Mouse (Mus musculus) thymus, adult 2 months (tissue): ENCODE results near the gene Olfr810. TPM values are rescaled to one million over a fixed set of nuclear protein-coding genes. Genes with fewer than 3 reads are reported as not detected.

Source experiments
- DNase-seq: peaks from one replicate; pipeline ENCODE4 v3.0.0; 2021
- H3K27ac ChIP-seq: fragments of 200-500 bp; 2 replicates; pipeline ENCODE4 v1.5.1; 2012; ENCODE audit warnings: low read length, control low read depth; ENCODE audit not compliant: control insufficient read depth, insufficient read depth
- H3K27me3 ChIP-seq: fragments of 200-500 bp; 2 replicates; pipeline ENCODE4 v1.6.1; 2012; ENCODE audit warnings: mild to moderate bottlenecking, low read length, moderate library complexity, mixed read lengths; ENCODE audit not compliant: control insufficient read depth, insufficient read depth
- H3K36me3 ChIP-seq: fragments of 200-500 bp; 2 replicates; pipeline ENCODE4 v1.6.1; 2012; ENCODE audit warnings: mild to moderate bottlenecking, low read length, moderate library complexity; ENCODE audit not compliant: control insufficient read depth, insufficient read depth
- H3K4me1 ChIP-seq: fragments of 200-500 bp; replicated peaks from 2 replicates; pipeline ENCODE4 v1.6.1; 2012; ENCODE audit warnings: low read length; ENCODE audit not compliant: control insufficient read depth, insufficient read depth
- H3K4me3 ChIP-seq: fragments of 200-500 bp; 2 replicates; pipeline ENCODE4 v1.5.1; 2012; ENCODE audit warnings: mild to moderate bottlenecking, low read length, control low read depth, moderate library complexity; ENCODE audit not compliant: control insufficient read depth, insufficient read depth
- CTCF ChIP-seq: fragments of 200-500 bp; IDR thresholded peaks from 2 replicates; pipeline ENCODE4 v1.5.1; 2012; ENCODE audit warnings: mild to moderate bottlenecking, control low read depth, low read length, moderate library complexity, borderline replicate concordance; ENCODE audit not compliant: control insufficient read depth, poor library complexity, insufficient read depth; ENCODE audit errors: extremely low read depth
- POLR2A ChIP-seq: fragments of 200-500 bp; IDR thresholded peaks from 2 replicates; pipeline ENCODE4 v1.6.1; 2012; ENCODE audit warnings: mild to moderate bottlenecking, low read length, control low read depth, moderate library complexity; ENCODE audit not compliant: control insufficient read depth, poor library complexity, insufficient read depth; ENCODE audit errors: extremely low read depth
- WGBS: fragments of 180-500 bp; shearing (Covaris S2); methylation state at CpG from one replicate; pipeline ENCODE4 v1.1.7; 2018; 5-methylcytosine and 5-hydroxymethylcytosine counted together
- polyA plus RNA-seq: library from polyadenylated mRNA; depleted of rRNA; stranded (reverse); fragments of >200 nt; gene quantifications from 2 replicates; pipeline ENCODE4 v1.2.3, GENCODE M21; 2012; rRNA removed

Olfr810 gene
- not detected in 2 replicates for polyA plus RNA-seq

DNA sequence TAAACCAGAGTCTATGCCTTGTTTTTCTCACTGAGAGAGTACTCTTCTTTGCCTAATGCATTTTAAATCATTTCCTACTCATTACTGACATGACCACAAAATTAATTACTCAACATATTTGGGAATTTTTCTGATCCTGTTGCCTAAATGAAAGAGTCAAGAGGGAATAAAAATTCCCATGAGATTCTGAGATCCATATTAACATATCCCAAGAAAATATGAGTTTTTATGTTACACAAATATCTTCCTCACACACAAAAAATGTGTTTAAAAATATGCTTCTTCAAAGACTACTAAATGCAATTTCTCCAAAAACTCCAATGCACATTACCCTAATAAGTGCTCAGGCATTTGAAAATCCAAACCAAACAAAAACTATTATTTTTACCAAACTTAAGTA is at the start of gene Olfr810:
Gene Olfr810, minus strand, starts transcription at position 101 of the 400 bp plus-strand sequence.
- TF ChIP-seq CTCF = no peak
- TF ChIP-seq POLR2A = no peak
- Histone ChIP-seq H3K27ac (no peak within 1 kb of the TSS), H3K4me1 (no peaks in the 10 kb centered on the region), H3K27me3 (no peaks in the 10 kb centered on the region), H3K36me3 (no peaks in the 10 kb centered on the region), H3K4me3 (no peak within 1 kb of the TSS)
- no peak for DNase-seq

DNA sequence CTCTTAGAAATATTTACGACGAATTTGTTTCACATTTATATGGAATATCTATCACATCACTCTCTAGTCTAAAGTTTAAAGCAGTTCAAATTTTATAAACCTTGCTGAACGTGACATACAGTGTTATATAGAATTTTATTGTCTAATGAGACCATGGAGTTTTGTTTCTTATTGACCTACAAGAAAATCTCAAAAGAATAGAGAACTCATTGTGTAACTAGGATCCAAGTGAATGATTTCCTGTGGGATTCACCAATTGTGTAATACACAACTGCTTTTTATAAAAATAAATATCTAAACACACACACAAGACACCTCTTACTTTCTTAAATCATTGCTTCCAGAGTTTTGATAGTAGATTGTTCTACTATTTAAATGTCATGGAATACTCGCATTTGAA is 9.6 kb upstream of the Olfr810 start, which contains the start of gene Olfr811:
Gene Olfr811, minus strand, starts transcription at position 101 of the 400 bp plus-strand sequence.
- no peak within 1 kb of the TSS for H3K27ac ChIP-seq
- no peak for DNase-seq
- H3K4me3 ChIP-seq = no peak within 1 kb of the TSS
- H3K4me1 ChIP-seq = no peaks in the 10 kb centered on the region
- no peaks in the 10 kb centered on the region for H3K36me3 ChIP-seq
- TF ChIP-seq CTCF = no peak
- TF ChIP-seq POLR2A = no peak
- no peaks in the 10 kb centered on the region for H3K27me3 ChIP-seq
- 87% methylated on average over 4 of the region's 4 CpGs for whole genome bisulfite sequencing

DNA sequence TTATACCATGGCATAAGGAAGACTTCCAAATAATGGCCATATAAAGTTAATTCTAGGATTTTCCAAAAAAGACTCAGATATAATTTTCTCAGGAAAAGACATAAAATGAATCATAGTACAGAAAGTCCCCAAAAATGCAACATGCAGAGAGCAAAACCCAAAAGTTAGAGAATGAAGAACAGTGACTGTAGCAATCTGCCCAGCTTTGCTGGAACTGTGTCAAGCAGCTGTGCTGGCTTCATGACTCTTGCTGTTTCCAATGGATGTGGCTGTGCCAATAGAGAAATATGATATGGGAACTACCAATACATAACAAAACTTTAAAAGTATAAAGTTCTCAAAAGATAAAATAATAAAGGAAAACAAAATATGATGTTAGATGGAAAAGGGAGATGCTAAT is 16.6 kb downstream of the Olfr810 start:
- no peak for DNase-seq
- H3K4me1 ChIP-seq = no peaks in the 10 kb centered on the region
- no peaks in the 10 kb centered on the region for H3K36me3 ChIP-seq
- TF ChIP-seq POLR2A = no peak
- TF ChIP-seq CTCF = no peak
- H3K4me3 ChIP-seq = no peak overlapping the region
- H3K27me3 ChIP-seq = no peaks in the 10 kb centered on the region
- no peak overlapping the region for H3K27ac ChIP-seq

DNA sequence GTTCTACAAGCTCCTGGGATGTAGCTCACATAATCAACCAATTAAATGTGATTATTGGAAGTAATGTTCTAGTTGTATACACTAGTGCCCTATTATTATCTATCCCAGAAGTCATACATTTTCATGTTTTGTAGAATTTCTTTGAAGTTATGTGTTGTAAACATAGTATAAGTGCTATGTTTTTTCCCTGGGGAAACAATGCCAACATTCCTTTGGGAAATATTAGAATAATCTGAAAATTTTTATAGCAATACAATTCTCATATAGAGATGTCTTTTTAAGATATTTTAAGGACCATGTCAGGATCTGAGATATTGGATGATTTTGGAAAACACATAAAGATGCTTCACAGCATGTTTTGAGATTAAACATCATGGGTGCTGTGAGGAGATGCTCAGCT is 20.4 kb downstream of the Olfr810 start, which contains the start of gene Olfr809:
Gene Olfr809, plus strand, starts transcription at position 301 of the 400 bp plus-strand sequence.
- H3K4me1 ChIP-seq = no peaks in the 10 kb centered on the region
- no peak for DNase-seq
- H3K36me3 ChIP-seq = no peaks in the 10 kb centered on the region
- H3K4me3 ChIP-seq = no peak within 1 kb of the TSS
- H3K27ac ChIP-seq = no peak within 1 kb of the TSS
- TF ChIP-seq CTCF (no peak), POLR2A (no peak)
- no peaks in the 10 kb centered on the region for H3K27me3 ChIP-seq

DNA sequence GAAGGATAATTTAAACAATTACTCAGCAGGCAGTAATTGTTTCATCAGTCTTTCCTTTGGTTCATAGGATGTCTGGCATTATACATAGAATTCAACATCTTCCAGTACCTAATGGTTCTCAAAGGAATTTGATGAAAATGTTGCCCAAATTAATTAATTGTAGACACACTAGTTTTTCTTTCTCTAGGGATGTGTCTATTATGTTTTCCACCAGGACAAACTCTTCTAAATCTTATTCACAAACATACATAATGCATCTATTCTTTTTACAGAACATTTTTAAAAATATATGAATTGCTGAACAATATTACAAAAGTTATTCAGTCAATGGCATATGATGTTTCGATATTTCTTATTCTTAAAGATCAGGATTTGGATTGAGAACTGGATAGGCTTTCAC is 29.5 kb downstream of the Olfr810 start, which contains the start of gene Olfr808:
Gene Olfr808, plus strand, starts transcription at position 301 of the 400 bp plus-strand sequence.
- Histone ChIP-seq H3K4me1 (no peaks in the 10 kb centered on the region), H3K4me3 (no peak within 1 kb of the TSS), H3K27ac (no peak within 1 kb of the TSS), H3K27me3 (no peaks in the 10 kb centered on the region), H3K36me3 (no peaks in the 10 kb centered on the region)
- no peak for DNase-seq
- no peak for TF ChIP-seq CTCF
- no peak for TF ChIP-seq POLR2A
- WGBS = 94% methylated on average over 1 of the region's 1 CpGs

DNA sequence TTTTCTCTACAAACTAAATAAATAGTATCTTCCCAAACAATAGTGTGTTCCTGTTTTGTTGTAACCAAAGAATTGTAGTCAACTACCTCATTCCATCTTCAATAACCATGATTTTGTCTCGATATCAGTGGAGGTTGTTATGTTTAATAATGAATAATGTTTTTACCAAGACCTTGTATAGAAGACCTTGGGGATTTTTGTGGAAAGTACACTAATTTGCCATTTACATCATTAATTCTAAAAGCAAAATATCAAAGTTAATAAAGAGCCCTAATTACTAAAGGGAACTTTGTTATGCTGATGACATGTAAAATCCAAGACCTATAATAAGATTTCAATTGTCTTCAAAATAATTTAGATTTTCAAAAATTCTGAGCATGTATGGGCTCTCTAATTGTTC is 37.0 kb downstream of the Olfr810 start, which contains the start of gene Olfr807:
Gene Olfr807, minus strand, starts transcription at position 101 of the 400 bp plus-strand sequence.
- Histone ChIP-seq H3K36me3 (no peaks in the 10 kb centered on the region), H3K4me1 (no peaks in the 10 kb centered on the region), H3K4me3 (no peak within 1 kb of the TSS), H3K27me3 (no peaks in the 10 kb centered on the region), H3K27ac (no peak within 1 kb of the TSS)
- 91% methylated on average over 1 of the region's 1 CpGs for WGBS
- no peak for TF ChIP-seq CTCF
- no peak for TF ChIP-seq POLR2A
- DNase-seq = no peak

DNA sequence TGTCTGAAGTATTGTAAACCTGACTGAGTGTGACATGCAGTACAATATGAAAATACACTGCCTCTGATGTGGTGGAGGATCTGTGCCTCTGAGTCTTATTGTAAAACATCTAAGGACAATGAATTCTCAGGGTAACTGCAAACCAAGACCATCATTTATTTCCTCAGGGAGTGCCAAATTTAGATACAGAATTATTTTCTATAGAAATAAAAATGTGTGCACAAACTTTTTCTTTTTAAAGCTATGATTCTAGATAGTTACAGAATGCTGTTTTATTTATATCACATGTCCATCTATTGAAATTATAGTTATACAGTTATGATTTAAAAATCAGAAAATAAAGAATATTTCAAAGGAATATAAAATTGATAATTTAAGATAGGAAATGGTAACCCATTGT is 52.9 kb downstream of the Olfr810 start, which contains the start of gene Olfr806:
Gene Olfr806, minus strand, starts transcription at position 101 of the 400 bp plus-strand sequence.
- no peak within 1 kb of the TSS for H3K4me3 ChIP-seq
- no peak within 1 kb of the TSS for H3K27ac ChIP-seq
- H3K4me1 ChIP-seq = no peaks in the 10 kb centered on the region
- no peaks in the 10 kb centered on the region for H3K27me3 ChIP-seq
- no peaks in the 10 kb centered on the region for H3K36me3 ChIP-seq
- TF ChIP-seq POLR2A = no peak
- no peak for TF ChIP-seq CTCF
- no peak for DNase-seq

Other genes starting within 250 kb of the Olfr810 start
- gene Olfr794, start 227.3 kb downstream of the Olfr810 start, polyA plus RNA-seq = not detected in 2 replicates
- gene Olfr796, start 182.3 kb downstream of the Olfr810 start, polyA plus RNA-seq = not detected in 2 replicates
- not detected in 2 replicates for gene Olfr798, start 167.0 kb downstream of the Olfr810 start, polyA plus RNA-seq
- not detected in 2 replicates for gene Olfr799, start 157.4 kb downstream of the Olfr810 start, polyA plus RNA-seq
- gene Olfr800, start 137.2 kb downstream of the Olfr810 start, polyA plus RNA-seq = not detected in 2 replicates
- not detected in 2 replicates for gene Olfr801, start 121.1 kb downstream of the Olfr810 start, polyA plus RNA-seq
- gene Olfr802, start 106.7 kb downstream of the Olfr810 start, polyA plus RNA-seq = not detected in 2 replicates
- gene Olfr803, start 100.6 kb downstream of the Olfr810 start, polyA plus RNA-seq = not detected in 2 replicates
- gene Olfr804, start 91.7 kb downstream of the Olfr810 start, polyA plus RNA-seq = not detected in 2 replicates
- gene Olfr805, start 65.5 kb downstream of the Olfr810 start, polyA plus RNA-seq = not detected in 2 replicates
- gene Olfr806, start 53.0 kb downstream of the Olfr810 start, polyA plus RNA-seq = not detected in 2 replicates
- not detected in 2 replicates for gene Olfr807, start 37.1 kb downstream of the Olfr810 start, polyA plus RNA-seq
- gene Olfr808, start 29.4 kb downstream of the Olfr810 start, polyA plus RNA-seq = not detected in 2 replicates
- gene Olfr809, start 20.3 kb downstream of the Olfr810 start, polyA plus RNA-seq = not detected in 2 replicates
- gene Olfr811, start 9.5 kb upstream of the Olfr810 start, polyA plus RNA-seq = not detected in 2 replicates
- gene Olfr812, start 51.2 kb upstream of the Olfr810 start, polyA plus RNA-seq = not detected in 2 replicates
- gene Olfr813, start 60.5 kb upstream of the Olfr810 start, polyA plus RNA-seq = not detected in 2 replicates
- gene Olfr814, start 84.9 kb upstream of the Olfr810 start, polyA plus RNA-seq = not detected in 2 replicates
- not detected in 2 replicates for gene Olfr815, start 111.0 kb upstream of the Olfr810 start, polyA plus RNA-seq
- gene Olfr816, start 120.7 kb upstream of the Olfr810 start, polyA plus RNA-seq = not detected in 2 replicates
- not detected in 2 replicates for gene Olfr818, start 154.2 kb upstream of the Olfr810 start, polyA plus RNA-seq
- not detected in 2 replicates for gene Olfr819, start 172.3 kb upstream of the Olfr810 start, polyA plus RNA-seq
- not detected in 2 replicates for gene Olfr247, start 181.2 kb upstream of the Olfr810 start, polyA plus RNA-seq
- not detected in 2 replicates for gene Gm10310, start 190.1 kb upstream of the Olfr810 start, polyA plus RNA-seq
- gene Olfr820, start 217.7 kb upstream of the Olfr810 start, polyA plus RNA-seq = not detected in 2 replicates
- not detected in 2 replicates for gene Olfr821, start 235.4 kb upstream of the Olfr810 start, polyA plus RNA-seq